Mouse (Mus musculus): ENCODE data around the gene Igf2r.

Igf2r gene

DNA sequence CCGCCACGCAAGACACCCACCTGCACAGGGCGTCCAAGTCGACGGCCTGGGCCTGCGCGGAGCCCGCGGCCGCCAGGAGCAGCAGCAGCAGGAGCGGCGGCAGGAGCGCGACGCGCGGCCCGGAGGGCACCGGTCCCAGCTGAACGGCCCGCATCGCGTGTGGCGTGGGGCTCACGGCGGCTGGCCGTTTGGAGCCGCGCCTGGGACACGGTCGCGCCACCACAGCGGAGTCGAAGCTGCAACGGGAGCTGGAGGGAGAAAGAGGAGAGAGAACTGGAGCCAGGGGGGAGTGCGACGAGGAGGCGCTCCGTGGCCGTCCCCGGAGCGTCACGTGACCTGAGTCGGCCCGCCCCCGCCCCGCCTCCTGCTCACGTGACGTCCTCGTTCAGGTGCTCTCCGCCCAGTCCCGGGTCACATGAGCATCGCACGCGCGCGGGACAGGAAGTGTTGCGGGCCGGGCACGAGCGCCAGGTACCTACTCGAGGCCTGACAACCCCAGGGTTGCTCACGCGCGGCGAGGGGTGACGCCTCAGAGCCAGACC lies at the start of gene Igf2r:
Gene Igf2r (minus strand): TSS at position 285 of the 542 bp plus-strand sequence.
- in situ Hi-C loops (cut with MboI, MseI), result no loop called here

DNA sequence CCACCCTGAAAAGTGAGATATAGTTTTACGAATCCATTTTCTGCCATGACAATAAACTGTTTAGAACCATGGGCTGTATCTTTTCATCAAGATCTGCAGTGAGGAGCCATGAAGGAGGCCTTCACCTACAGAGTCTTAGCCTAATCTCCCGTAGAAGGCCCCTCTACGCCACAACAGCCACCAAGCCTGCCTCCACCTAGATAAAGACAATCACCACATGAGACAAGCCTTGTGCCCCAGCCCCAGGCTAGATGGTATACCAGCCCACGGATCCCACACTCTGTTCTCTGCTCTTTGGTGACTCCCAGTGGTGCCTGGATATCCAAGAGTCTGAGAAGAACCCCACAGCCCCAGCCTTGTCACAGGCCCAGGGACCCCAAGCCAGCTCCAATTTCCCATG lies 46.4 kb upstream of the Igf2r start:
- in situ Hi-C loops (cut with MboI, MseI), result loop anchor here (5.0 kb wide), 1 partner anchor 124 kb away; no protein-coding TSS in a partner anchor

DNA sequence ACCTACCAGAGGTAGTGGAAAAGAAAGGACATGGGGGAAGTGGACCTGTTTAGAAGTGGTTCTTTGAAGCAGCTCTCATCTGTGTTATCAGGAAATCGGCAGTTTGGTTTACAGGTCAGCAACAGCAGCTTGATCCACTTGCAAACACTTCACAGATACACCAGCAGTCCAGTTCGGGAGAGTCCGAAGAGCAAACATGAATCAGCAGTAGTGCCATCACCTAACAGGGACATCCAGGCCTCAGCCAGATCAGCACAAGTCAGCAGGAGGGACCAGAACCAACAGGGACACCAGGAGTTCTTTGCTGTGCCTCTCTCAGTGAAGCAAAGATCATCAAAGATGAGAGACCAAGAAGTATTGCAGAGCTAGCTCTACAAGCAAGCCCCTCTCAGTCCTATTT lies 45.0 kb upstream of the Igf2r start:
- in situ Hi-C loops (cut with MboI, MseI), result no loop called here

DNA sequence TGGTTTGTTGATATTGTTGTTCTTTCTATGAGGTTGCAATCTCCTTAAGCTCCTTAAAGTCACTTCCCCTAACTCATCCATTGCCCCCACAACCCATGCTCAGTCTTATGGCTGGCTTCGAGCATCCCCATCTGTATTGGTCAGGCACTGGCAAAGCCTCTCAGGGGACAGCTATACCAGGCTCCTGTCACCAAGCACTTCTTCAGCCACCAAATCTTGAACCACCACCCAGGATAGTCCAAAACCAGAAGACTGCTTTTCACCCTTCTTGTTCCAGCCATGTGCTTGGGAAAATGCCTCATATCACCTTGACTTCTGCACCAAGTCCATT lies 41.5 kb upstream of the Igf2r start:
- in situ Hi-C loops (cut with MboI, MseI), result no loop called here

DNA sequence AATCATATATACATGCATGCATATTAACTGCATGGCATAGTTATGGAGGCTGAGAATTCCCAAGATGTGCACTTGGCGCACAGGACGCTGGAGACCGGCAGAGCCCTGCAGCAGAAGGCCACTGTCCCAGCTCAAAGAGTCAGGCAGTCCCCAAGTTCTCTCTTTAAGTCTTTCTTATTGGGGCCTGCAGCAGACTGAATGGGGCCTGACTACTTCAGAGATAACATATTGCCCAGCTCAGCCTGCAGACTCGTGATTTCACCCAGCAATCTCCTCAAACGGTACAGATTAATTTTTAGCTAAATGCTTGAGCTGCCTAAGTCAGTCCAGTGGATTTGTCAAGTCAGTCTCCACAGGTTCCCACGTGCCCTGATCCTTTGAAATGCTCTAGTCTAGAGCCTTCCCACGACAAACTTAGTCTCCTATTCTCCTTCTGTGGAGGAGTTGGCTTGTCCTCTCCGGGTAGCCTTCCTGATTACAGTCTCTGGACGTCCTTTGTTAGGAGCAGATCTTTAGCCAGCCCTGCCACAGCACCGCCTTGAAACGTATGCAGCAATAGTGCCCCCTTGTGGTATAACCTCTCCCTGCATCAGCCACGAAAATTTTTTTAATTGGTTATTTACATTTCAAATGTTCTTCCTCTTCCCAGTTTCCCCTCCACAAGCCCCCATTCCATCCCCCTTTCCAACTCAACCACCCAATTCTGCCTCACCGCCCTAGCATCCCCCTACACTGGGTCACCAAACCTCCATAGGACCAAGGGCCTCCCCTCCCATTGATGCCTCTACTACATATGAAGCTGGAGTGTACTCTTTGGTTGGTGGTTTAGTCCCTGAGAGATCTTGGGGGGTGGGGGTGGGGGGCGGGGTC lies 40.9 kb upstream of the Igf2r start:
- in situ Hi-C loops (cut with MboI, MseI), result no loop called here

DNA sequence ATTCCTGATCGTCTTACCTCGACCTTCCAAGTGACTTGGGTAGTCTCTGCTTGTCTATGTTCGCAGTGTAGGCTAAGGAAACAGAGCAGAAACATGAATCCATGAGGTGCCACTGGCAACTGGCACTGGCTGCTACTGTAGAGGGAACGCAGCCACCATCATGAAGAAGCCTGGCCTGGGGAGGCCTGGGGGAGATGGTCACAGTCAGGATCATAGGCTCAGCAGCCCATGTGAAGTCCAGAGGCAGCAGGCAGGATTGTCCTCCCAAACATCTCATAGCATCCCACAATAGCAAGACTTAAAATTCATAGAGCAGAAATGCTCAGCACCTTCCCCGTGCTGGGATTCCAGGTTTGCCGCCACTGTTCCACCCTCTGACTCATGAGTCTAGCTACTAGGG lies 39.4 kb upstream of the Igf2r start:
- in situ Hi-C loops (cut with MboI, MseI), result loop anchor here (5.0 kb wide), 3 partner anchors 52 to 392 kb away; no protein-coding TSS in a partner anchor

DNA sequence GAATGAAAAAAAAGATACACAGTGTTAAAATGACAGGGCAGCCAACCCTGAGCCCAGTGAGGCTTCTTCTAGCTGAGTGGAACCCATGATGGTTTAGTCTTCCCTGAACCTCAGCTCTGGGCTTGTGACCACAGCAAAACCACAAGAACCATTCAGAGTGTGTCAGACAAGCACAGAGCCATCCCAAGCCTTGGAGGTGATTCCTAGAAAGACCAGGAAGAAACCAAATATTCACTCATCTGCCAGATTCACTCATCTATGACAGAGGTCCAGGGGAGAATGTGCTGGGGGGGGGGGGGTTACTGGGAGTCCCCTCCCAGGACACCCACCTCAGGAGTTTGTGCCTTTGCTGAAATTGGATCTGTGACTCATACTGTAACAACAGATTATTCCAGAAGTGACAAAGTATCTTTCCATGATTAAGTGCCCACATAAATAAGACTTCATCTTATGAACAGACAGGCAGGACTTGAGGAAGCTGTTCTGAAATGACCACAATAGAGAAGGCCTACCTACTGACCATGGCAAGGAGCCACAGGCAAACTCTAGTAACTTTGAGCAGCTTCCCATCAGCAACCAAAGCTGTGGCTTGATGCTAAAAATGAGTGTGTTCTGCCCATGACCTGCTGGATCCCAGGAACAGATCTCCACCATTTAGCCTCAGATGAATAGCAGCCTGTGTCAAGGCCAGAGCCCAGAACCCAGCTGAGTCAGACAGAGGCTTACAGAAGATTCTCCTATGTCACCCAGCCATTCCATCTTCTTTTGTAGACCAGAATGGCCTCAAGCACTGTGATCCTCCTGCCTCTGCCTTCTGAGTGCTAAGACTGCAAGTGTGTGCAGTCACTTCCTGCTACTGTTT lies 35.4 kb upstream of the Igf2r start:
- in situ Hi-C loops (cut with MboI, MseI), result loop anchor here (5.0 kb wide), 3 partner anchors 48 to 388 kb away; no protein-coding TSS in a partner anchor

DNA sequence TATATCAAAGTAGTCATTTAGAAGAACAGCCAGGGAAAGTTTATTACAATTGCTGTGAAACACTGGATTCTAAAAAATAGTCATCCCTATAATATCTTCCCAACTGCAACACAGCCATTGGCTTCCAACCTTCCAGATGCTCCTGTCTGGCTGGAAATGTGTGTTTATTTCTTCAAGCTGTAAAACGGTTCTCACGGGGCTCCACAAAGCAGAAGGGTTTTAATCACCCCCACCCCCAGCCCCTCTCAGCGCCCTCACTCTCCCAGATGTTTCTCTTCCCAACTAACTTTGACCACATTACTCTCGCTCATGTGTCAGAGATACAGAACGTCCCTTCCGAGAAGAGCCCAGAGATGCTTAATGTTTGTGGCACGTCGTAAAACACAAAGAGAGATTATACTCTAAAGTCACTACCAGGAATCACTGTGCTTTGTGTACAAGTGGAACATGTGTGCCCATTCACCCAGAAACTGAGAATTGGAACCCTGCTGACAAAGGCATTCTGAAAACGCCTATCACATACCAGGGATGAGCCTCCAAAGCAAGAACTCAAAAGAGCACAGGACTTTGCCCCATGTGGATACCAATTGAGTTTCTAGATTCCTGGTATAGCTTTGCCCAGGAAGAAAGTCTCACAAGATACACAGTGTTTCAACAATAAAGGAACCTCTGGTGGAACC lies 32.5 kb upstream of the Igf2r start:
- in situ Hi-C loops (cut with MboI, MseI), result no loop called here

DNA sequence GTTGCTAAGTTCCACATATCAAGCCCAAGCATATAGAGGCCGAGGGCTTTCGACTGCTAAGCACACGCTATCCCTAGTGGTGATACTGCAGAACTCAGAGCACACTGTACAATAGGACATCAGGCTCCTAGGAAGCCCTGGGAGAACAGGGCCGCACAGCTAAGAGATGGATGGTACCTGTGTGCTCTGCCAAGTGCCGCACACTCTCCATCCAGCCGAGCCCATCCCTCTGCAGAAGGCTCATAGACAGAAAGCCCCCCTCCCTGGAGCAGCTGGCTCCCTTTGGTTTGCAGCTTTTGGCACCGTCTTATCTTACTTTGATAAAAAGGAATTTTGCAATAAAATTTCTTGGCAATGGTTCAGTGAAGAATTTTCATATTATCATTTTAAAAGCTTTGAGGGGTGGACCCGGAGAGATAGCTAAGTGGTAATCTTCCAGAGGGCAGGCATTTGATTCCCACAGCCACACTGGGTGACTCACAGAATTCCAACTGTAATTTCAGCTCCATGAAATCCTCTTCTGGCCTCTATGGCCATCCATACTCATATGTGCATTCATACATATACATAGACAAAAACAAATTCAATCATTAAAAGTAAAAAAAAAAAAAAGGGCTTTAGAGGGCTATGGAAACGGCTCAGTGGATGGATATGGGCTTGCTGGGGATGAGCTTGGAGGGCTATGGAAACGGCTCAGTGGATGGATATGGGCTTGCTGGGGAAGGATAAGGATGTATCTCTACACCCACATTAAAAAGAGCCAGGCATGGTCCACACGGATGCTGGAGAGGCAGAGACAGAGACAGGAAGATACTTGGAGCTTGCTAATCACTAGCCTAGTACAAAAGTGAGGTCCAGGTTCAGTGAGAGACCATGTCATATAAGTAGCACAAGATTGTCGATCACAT lies 30.2 kb upstream of the Igf2r start:
- in situ Hi-C loops (cut with MboI, MseI), result no loop called here

DNA sequence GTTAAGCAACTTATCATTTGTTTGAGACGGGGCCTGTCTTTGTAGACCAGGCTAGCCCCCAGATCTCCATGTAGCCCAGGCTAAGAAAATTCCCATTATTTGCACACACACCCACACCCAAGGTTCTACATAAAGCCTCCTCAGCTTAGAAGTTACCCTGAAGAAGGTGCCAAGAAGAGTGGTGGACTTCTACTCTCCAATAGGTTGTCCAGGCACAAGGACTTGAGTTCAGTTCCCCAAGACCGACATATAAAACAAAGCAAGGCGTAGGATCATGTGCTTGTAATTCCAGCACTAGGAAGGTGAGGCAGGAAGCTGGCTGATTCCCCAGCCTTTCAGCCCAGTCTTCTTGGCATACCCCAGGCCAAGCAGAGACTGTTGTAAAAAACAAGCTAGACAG lies 29.1 kb upstream of the Igf2r start:
- in situ Hi-C loops (cut with MboI, MseI), result no loop called here

DNA sequence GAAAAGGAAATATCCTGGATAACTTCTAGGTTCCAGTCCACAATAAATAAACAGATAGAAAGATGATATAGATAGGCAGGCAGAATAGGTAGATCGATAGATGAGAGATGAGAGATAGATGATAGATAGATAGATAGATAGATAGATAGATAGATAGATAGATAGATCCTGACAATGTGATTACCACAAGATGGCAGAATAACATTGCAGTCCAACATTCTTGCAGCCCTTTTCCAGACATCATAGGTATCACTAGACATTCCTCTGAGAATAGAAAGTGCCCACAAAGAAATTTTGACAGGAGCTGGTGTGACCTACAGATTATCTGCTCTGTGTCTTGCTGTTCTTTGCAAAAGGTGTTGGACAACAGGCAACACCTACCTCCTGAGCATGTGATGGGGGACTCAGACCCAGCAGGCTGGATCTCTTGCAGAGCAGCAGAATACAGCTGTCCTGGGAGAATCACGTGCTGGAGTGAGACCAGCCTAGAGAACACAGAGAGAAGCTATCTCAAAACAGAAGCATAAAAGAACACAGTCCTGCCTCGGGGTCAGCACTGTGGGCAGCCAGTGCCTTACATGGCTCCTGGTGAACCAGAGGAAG lies 28.1 kb upstream of the Igf2r start:
- in situ Hi-C loops (cut with MboI, MseI), result no loop called here

DNA sequence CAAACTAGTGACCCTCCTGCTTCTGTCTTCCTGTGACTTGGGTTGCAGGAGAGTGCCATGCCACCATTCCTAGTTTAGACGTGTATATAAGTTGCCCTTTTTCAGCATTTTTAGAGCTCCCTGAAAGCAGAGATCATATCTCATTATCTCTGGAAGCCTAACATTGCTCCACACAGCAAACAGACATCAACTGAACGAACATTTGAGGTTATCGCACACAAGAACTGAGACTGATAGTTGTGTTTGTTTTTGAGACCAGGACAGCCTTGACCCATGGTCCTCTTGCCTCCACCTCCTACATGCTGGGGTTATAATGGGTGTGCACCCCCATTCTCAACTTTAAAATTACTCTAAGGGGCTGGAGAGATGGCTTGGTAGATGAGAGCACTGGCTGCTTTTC lies 27.2 kb upstream of the Igf2r start:
- in situ Hi-C loops (cut with MboI, MseI), result no loop called here

DNA sequence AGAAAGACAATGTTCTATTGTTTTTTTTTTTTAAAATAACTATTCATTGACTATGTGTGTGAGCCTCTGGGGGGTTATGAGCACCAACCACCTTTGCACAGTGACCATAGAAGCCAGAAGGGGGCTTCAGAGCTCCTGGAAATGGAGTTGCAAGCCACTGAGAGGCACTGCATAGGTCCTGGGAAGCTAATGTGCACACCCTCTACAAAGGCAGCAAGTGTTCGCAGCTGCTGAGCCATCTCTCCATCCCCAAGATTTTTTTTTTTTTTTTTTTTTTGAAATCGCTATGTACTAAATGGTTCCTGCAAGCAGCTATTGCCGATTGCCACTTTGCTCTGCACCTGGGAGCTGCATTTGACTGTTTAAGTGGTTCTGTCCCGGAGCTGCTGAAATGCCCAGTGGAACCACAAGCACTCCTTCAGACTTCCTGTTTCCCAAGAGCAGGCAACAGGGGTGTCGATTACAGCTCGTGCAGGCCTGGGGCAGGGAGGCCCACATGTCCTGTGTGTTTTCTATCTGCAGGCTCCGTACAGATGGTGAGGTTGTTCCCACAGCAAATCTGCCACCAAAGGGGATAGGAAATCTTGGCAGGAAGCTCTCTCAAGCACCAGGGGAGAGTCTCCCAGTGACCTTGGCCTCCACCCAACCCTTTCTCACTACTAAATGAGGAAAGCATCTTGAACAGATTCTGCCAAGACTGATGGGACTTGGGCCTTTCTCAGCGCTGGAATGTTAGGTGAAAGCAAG lies 24.4 kb upstream of the Igf2r start:
- in situ Hi-C loops (cut with MboI, MseI), result no loop called here

DNA sequence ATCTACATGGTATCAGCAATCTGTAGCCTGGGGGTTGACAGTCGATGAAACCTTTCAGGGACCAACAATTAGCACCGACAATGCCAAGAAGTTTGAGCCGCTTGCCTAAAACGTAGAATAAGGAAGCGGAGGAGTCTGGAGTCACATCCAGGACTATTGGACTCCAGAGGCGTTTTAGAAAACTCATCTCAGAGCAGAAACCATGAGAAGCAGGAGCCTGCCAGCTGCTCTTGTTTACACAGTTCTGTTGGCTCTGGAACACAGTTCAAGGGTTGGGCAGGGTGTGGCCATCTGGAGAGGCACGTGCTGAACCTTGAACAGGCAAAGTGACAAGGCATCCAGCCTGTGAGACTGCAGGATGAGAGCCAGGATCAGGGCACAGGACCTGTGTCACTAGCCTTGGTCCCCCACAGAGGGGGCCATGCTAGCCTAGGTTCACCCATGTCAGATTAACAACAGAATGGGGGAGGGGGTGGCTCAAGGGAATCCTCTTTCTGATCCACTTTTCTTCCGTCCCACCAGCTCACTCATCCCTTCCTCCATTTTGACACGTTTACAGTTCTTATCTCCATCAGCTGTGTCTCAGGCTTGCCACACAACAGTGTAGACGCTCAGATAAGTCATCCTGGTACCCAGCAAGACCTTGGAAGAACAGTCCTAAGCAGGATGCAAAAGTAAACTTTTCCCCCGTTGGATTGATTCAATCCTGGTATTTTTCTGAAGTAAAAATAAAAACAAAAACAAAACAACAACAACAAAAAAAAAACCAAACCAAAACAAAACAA lies 23.1 kb upstream of the Igf2r start:
- in situ Hi-C loops (cut with MboI, MseI), result no loop called here

DNA sequence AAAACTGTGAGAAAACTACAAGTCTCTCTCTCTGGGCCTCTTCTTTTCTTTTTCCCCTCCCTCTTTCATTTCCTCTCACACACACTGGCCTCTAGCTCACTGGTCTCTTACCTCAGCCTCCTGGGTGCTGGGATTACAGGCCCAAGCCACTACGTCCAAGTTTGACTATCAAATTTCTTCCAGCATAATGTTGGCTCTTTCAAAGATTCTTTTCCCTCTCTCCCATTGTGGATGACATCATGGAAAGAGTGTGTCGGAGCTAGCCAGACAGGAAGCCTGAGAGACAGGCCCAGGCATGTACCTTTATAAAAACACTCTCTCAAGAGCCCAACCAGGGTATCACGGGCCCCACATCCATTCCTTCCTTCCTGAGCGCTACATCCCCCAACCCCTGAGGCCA lies 22.0 kb upstream of the Igf2r start:
- in situ Hi-C loops (cut with MboI, MseI), result no loop called here

DNA sequence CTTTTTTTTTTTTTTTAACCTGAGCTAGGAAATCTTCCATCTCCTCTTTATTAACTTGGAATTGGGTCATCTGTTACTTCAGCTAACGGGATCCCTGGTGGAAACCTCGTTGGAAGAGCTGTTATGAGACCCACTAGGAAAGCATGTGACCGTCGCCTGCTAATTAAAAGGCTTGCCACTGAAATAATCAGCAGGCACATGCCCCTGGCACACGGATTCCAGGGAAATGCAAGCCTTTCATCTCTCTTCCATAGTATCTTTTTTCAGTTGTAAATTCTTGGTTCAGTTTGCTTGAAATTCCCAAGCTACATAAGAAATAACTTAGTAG lies 21.6 kb upstream of the Igf2r start:
- in situ Hi-C loops (cut with MboI, MseI), result no loop called here

DNA sequence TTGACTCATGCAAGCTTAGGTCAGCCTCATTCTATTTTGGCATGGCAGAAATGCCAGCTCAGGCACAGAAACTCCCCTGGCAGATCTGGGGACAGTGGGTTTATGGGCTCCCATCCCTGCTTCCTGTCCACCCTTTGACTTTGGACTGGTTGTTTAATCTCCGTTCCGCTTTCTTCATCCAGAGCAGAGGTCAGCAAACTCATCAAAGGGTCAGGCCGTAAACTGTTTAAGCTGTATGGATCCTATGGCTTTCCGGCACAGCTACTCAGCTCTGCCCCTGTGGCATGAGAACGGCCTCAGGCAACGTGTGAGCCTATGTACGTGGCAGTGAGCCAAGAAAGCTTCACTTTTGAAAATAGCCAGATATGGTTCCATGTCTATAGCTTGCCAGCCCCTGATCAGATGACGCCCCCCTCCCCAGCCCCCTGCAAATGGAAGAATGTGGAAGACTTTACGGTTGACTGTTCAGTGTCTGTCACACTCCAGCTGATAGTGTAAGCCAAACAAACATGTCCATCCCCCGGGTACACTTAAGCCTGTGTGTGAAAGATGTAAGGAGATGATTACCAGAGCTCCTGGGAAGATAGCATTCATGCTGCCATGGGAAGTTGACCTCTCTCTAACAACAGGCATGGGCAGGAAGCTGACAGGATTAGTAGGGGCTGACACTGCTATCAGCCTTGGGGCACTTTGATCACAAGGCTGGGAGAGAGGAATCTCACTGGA lies 21.1 kb upstream of the Igf2r start:
- in situ Hi-C loops (cut with MboI, MseI), result no loop called here
